Mouse (Mus musculus): ENCODE data around the gene Cplx3. TPM values are rescaled to one million over a fixed set of nuclear protein-coding genes. Genes with fewer than 3 reads are reported as not detected.

The Cplx3 gene
- total and polyA plus RNA-seq, 3 experiments: 0.09 TPM; not detected in 2

DNA sequence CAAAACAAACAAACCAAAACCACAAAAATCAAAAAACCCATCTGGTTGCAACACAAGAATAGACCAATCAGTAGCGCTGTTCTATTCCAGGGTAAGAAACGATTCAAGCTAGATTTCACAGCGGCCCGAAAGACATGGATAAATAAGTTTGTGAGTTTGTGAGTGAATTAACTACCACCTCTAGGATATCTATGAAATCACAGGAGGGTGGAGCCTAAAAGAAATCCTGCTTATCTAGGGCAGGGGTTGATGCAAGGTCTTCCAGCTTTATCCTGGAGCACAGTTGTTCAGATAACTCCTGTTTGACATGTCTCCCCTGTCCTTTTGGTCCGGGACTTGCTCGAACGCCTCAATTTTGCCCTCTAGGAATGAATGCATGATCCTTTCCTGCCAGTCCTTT, 45.8 kb downstream of the Cplx3 start (continued):
- TF ChIP-seq MAX (IDR thresholded peaks at IDR 0.05; ENCODE audit: low read length) (no peak), TBP (conservative IDR thresholded peaks at IDR 0.05; ENCODE audit: low read depth, low read length) (no peak), ETS1 (conservative IDR thresholded peaks at IDR 0.05; ENCODE audit: low read depth, low read length) (no peak)

DNA sequence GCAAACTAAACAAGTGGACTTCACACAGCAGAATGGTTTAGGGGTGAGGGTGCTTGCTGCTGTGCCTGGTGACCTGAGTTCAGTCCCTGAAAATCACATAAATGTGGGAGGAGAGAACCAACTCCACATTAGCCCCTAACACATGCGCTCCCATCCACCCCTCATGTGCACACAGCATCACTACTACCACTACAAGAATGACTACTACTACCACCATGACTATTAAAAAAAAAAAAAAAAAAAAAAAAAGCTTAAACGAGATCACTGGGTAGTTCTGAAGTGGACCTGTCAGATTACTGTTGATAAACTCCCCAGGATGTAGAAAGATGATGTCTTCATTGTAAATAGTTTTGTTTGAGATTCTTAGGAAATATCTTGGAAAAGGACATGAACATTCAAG, 46.5 kb downstream of the Cplx3 start:
- dilution Hi-C loops (cut with MboI; ENCODE audit: extremely low pct_ligation_motif_present, extremely low pct_unique_long_range_greater_than_20kb, low sequenced_read_pairs) (no loop called here), in situ Hi-C loops (cut with MboI; ENCODE audit: low pct_ligation_motif_present, low pct_unique_long_range_greater_than_20kb, low sequenced_read_pairs) (no loop called here)
- H3K4me3 ChIP-seq (replicated peaks in 1 of 3; ENCODE audit: low read depth in 2 of 3, low read length in 2 of 3, poor library complexity in 1 of 3): no peak overlapping the region
- no peaks in the 10 kb centered on the region for H3K9me3 ChIP-seq (replicated peaks; ENCODE audit: low read length)
- DNase-seq (ENCODE audit: extremely low read depth): no peak
- no peak overlapping the region for H3K27ac ChIP-seq (ENCODE audit: insufficient read depth, low read depth)
- peaks cover 34% of the 10 kb centered on the region for H3K79me2 ChIP-seq (replicated peaks; ENCODE audit: control insufficient read depth, extremely low read depth, insufficient read depth, poor library complexity, severe bottlenecking)
- H3K4me2 ChIP-seq (ENCODE audit: insufficient read depth, low read depth, poor library complexity, severe bottlenecking): peak overlapping the region; percentile 11; the same call in 1 of the 2 replicates
- H3K27me3 ChIP-seq (replicated peaks): no peaks in the 10 kb centered on the region
- peaks cover 11 to 62% of the 10 kb centered on the region in 2 experiments for H3K4me1 ChIP-seq (ENCODE audit: control insufficient read depth in 1 of 2, insufficient read depth in 2 of 2)
- TF ChIP-seq ELF1 (IDR thresholded peaks at IDR 0.05; ENCODE audit: low read depth, low read length) (no peak), JUN (IDR thresholded peaks at IDR 0.05; ENCODE audit: insufficient read depth, low read depth, low read length) (peak; percentile 27; the same call in 1 of the 2 replicates), ZC3H11A (IDR thresholded peaks at IDR 0.05; ENCODE audit: low read depth, low read length) (no peak), POLR2A (IDR thresholded peaks at IDR 0.05; ENCODE audit: low read depth, low read length) (no peak), BHLHE40 (IDR thresholded peaks at IDR 0.05; ENCODE audit: low read depth, low read length) (peak; percentile 59), MEF2A (IDR thresholded peaks at IDR 0.05; ENCODE audit: borderline replicate concordance, low read depth, low read length) (0 out of 2 replicates have a peak, but pooled peaks have one; percentile 24), JUND (conservative IDR thresholded peaks at IDR 0.05; ENCODE audit: low read depth, low read length) (no peak), SIN3A (IDR thresholded peaks at IDR 0.05; ENCODE audit: low read length) (peak; percentile 27; the same call in 1 of the 2 replicates), ZNF384 (IDR thresholded peaks at IDR 0.05; ENCODE audit: low read depth, low read length) (peak; percentile 90), MAX (IDR thresholded peaks at IDR 0.05; ENCODE audit: low read length) (0 out of 2 replicates have a peak, but pooled peaks have one; percentile 47), NELFE (IDR thresholded peaks at IDR 0.05; ENCODE audit: low read depth, low read length) (no peak), EP300 (IDR thresholded peaks at IDR 0.05; ENCODE audit: low read length) (peak; percentile 10; the same call in 1 of the 2 replicates), IRF4 (IDR thresholded peaks at IDR 0.05; ENCODE audit: low read depth, low read length) (peak; percentile 38; the same call in 1 of the 2 replicates), MYC (IDR thresholded peaks at IDR 0.05; ENCODE audit: low read depth, low read length) (0 out of 2 replicates have a peak, but pooled peaks have one; percentile 34)
- H3K9ac ChIP-seq (ENCODE audit: insufficient read depth, low read depth): no peak overlapping the region
- no peaks in the 10 kb centered on the region for H3K36me3 ChIP-seq (replicated peaks in 1 of 2; ENCODE audit: control insufficient read depth in 1 of 2, insufficient read depth in 1 of 2, low read length in 1 of 2)

DNA sequence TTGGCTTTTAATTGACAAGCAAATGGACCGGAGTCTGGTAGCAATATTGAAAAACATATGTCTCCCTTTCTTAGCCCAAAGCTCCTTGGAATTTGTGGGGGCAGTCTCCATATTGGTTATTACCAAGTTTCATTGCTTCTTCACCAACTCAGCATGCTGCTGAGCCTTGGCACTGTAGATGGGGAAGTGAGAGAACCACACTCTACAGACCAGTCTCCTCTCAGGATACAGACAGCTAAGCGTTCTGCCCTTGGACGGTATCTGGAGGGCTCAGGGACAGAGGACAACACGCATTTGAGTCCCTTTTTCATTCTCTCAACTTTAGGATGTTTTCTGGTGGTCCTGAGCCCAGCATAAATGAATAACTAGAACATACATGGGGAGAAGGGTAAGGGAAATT, 47.5 kb downstream of the Cplx3 start:
- no peaks in the 10 kb centered on the region for H3K27me3 ChIP-seq (replicated peaks)
- peaks cover 10 to 54% of the 10 kb centered on the region in 2 experiments for H3K4me1 ChIP-seq (ENCODE audit: control insufficient read depth in 1 of 2, insufficient read depth in 2 of 2)
- no peak overlapping the region for H3K4me3 ChIP-seq (replicated peaks in 1 of 3; ENCODE audit: low read depth in 2 of 3, low read length in 2 of 3, poor library complexity in 1 of 3)
- in situ Hi-C loops (cut with MboI; ENCODE audit: low pct_ligation_motif_present, low pct_unique_long_range_greater_than_20kb, low sequenced_read_pairs) (no loop called here), dilution Hi-C loops (cut with MboI; ENCODE audit: extremely low pct_ligation_motif_present, extremely low pct_unique_long_range_greater_than_20kb, low sequenced_read_pairs) (no loop called here)
- peaks cover 25% of the 10 kb centered on the region for H3K79me2 ChIP-seq (replicated peaks; ENCODE audit: control insufficient read depth, extremely low read depth, insufficient read depth, poor library complexity, severe bottlenecking)
- no peaks in the 10 kb centered on the region for H3K36me3 ChIP-seq (replicated peaks in 1 of 2; ENCODE audit: control insufficient read depth in 1 of 2, insufficient read depth in 1 of 2, low read length in 1 of 2)
- 0 out of 2 replicates have a peak overlapping the region, but pooled peaks have one; percentile 3 for H3K27ac ChIP-seq (ENCODE audit: insufficient read depth, low read depth)
- TF ChIP-seq ELF1 (IDR thresholded peaks at IDR 0.05; ENCODE audit: low read depth, low read length) (no peak), RCOR1 (conservative IDR thresholded peaks at IDR 0.05; ENCODE audit: low read depth, low read length) (no peak), EP300 (IDR thresholded peaks at IDR 0.05; ENCODE audit: low read length) (peak; percentile 60), CHD2 (IDR thresholded peaks at IDR 0.05; ENCODE audit: low read length) (no peak), HCFC1 (IDR thresholded peaks at IDR 0.05; ENCODE audit: low read depth, low read length) (no peak), MAFK (IDR thresholded peaks at IDR 0.05; ENCODE audit: insufficient replicate concordance, low read length) (no peak), USF1 (IDR thresholded peaks at IDR 0.05; ENCODE audit: low read depth, low read length) (no peak), JUN (IDR thresholded peaks at IDR 0.05; ENCODE audit: insufficient read depth, low read depth, low read length) (no peak), ETS1 (conservative IDR thresholded peaks at IDR 0.05; ENCODE audit: low read depth, low read length) (no peak), BHLHE40 (IDR thresholded peaks at IDR 0.05; ENCODE audit: low read depth, low read length) (no peak), MYC (IDR thresholded peaks at IDR 0.05; ENCODE audit: low read depth, low read length) (0 out of 2 replicates have a peak, but pooled peaks have one; percentile 30), POLR2AphosphoS2 (IDR thresholded peaks at IDR 0.05; ENCODE audit: low read depth, low read length) (no peak), TCF12 (IDR thresholded peaks at IDR 0.05; ENCODE audit: low read depth, low read length) (no peak; the same call in 1 of the 2 replicates), E2F4 (IDR thresholded peaks at IDR 0.05; ENCODE audit: insufficient replicate concordance, low read depth, low read length) (no peak), TBP (conservative IDR thresholded peaks at IDR 0.05; ENCODE audit: low read depth, low read length) (no peak), POLR2A (IDR thresholded peaks at IDR 0.05; ENCODE audit: low read depth, low read length) (0 out of 2 replicates have a peak, but pooled peaks have one; percentile 32), IRF4 (IDR thresholded peaks at IDR 0.05; ENCODE audit: low read depth, low read length) (peak; percentile 63; the same call in 1 of the 2 replicates)
- no peak for DNase-seq (ENCODE audit: extremely low read depth)
- H3K4me2 ChIP-seq (ENCODE audit: insufficient read depth, low read depth, poor library complexity, severe bottlenecking): no peak overlapping the region
- H3K9ac ChIP-seq (ENCODE audit: insufficient read depth, low read depth): no peak overlapping the region
- no peaks in the 10 kb centered on the region for H3K9me3 ChIP-seq (replicated peaks; ENCODE audit: low read length)
